Mouse (Mus musculus) v-Abl transformed pro-B cells (cell line): ENCODE results near the gene Slc35a2.

Source experiments
- in situ Hi-C, 2 experiments: fragments of 400-800 bp; cut with MboI; formaldehyde crosslinking; loops; one replicate each; pipeline ENCODE4 v1.15.1; 2025; ENCODE audit not compliant: unreplicated experiment in 2 of 2

Gene Slc35a2

GRCm38 (mm10) chrX:7883841-7884567, at the start of gene Slc35a2:
Slc35a2 (plus strand) TSS chrX:7884028.
- in situ Hi-C loops = no loop called here

DNA sequence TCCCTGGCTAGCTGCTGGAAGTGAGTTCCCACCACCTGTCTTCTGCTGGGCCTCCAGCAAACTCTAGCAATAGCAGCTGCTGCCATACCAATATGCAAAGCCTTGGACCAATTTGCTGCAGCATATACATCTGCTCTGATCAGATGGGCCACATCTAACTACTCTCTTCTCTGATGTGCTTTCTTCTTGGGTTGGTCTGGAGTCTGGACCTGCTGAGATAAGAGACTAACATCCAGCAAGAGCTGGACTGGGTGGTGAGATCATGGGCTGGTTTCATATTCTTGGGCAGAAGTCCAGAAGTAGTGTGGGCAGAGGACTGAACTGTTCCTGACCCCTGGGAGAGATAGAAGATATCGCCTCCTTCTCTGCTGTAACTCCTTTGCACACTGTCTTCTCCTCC, 46.7 kb upstream of the Slc35a2 start:
- in situ Hi-C loops = no loop called here

DNA sequence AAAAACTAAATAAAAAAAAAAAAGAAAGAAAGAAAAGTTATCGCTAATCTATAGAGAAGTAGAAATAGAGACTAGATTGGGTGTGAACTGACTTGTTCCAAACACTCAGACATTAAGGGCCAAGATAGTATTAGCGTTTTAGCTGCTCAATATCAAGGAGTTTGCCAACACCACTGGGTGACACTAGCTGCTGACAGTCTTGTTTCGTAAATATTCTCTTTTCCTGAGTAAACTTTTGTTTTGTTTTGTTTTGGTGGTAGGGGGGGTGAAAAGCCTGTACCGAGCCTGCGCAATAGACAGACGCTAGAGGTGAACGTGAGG, 43.0 kb upstream of the Slc35a2 start:
- in situ Hi-C loops = no loop called here

DNA sequence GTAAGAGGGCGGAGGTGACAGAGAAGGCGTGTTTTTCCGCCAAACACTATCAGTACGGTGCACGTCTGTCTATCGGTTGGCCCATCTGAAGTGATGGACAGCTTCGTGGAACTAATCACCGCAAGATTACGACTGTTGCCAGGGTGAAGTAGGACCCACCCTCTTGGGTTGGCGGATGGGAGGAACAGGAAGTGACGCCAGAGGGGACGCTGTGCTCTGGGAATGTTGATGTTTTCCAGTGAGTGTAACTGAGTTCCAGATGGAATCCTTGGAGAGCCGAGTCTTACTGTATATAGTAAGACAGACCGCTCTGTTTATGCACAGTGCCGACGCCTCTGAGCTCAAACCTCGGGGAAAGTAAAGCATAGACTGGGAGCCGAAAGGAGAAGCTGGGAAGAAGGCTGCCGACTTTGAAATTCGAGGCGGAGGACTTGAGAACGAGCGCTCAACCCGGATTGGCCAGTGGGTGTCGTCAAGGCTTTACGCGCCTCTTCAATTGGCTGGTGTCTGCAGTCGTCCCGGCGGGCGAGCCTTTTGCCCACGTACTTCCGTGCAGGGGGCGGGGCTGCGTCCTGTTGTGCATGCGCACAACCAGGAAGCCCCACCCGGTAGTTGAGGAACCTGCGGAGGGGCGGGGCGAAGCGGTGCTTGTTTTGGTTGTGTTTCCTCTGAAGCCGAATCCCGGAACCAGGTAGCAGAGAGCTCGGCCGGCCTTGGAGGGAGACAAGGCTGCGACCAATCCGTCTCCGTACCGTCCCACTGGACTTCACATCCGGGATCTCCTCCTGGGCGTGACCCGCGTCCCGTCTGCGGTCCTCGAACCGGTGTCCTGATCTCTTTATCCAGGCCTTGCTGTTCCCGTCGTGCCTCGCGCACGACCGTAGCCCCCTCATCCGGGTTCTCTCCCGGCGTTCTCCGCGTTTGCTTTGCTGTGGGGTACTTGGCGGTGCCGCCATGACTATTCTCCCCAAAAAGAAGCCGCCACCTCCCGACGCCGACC, 42.4 kb upstream of the Slc35a2 start, which contains the start of gene Otud5:
Gene Otud5 (plus strand): TSS at position 202 of the 1,000 bp plus-strand sequence.
- in situ Hi-C loops = no loop called here

- in situ Hi-C loops = no loop called here
Observed at GRCm38 (mm10) chrX:7842318-7842717, 41.5 kb upstream of the Slc35a2 start.

- in situ Hi-C loops = no loop called here
Observed at GRCm38 (mm10) chrX:7847845-7848244, 36.0 kb upstream of the Slc35a2 start.

DNA sequence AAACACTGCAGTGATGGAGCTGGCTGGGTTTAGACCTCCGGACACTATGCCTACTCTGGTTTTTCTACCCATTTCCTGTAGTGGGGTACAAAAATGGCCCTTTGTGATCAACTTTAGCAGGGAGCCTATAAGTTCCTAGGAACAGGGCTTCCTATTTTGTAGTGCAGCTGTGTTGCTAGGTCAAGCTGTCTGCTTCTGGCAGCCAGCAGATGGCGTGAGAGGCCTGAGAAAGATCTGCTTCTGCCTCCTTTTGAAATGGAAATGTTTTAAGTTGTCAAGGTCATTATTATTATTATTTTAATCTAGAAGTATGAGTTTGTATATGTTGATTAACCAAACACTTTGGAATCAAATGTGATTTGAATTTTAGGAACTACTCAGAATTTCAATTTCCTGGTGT, 29.2 kb upstream of the Slc35a2 start:
- in situ Hi-C loops = loop anchor here in 1 of 2 experiments (10.0 kb wide), 1 partner anchor 160 kb away; the partner anchor contains the start of gene Glod5

- in situ Hi-C loops = loop anchor here in 1 of 2 experiments (10.0 kb wide), 1 partner anchor 156 kb away; the partner anchor contains the start of gene Glod5
Observed at GRCm38 (mm10) chrX:7859191-7859753, 24.6 kb upstream of the Slc35a2 start.

GRCm38 (mm10) chrX:7863181-7863580, 20.6 kb upstream of the Slc35a2 start:
- in situ Hi-C loops = no loop called here

DNA sequence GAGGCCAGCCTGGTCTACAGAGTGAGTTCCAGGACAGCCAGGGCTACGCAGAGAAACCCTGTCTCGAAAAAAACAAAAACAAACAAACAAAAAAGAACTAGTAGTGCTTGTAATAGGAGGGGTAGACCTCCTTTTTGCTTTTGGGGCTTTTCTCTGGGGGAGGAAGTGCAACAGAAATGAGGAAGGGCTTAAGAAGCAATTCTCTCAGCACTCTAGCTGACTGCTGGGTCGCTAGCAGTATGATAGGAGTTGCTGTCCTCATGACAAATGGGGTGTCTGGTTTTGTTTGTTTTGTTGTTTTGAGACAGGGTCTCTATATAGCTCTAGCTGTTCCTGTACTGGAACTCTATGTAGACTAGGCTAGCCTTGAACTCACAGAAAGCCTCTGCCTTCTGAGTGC, 19.3 kb upstream of the Slc35a2 start:
- in situ Hi-C loops = no loop called here

DNA sequence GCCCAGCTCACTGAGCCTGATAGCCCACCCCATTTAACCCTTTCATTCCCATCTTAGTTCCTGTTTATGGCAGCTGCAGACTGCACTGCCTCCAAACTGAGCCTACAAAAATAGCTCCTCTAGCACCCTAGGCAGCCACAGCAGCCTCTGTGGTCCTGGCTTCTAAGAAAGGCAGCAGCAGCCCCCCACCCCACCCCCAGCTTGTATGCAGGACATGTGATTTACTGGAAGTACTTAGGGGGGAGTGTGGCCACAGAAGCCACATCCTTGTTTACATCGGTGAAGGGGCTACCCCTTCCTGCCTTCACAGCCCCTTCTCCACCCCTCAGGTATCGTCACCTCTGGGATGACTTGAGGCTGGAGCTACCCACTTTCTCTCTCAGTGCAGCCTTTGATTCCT, 18.5 kb upstream of the Slc35a2 start:
- in situ Hi-C loops = no loop called here

GRCm38 (mm10) chrX:7865786-7866185, 18.0 kb upstream of the Slc35a2 start:
- in situ Hi-C loops = no loop called here

GRCm38 (mm10) chrX:7867141-7867540, 16.7 kb upstream of the Slc35a2 start:
- in situ Hi-C loops = no loop called here

DNA sequence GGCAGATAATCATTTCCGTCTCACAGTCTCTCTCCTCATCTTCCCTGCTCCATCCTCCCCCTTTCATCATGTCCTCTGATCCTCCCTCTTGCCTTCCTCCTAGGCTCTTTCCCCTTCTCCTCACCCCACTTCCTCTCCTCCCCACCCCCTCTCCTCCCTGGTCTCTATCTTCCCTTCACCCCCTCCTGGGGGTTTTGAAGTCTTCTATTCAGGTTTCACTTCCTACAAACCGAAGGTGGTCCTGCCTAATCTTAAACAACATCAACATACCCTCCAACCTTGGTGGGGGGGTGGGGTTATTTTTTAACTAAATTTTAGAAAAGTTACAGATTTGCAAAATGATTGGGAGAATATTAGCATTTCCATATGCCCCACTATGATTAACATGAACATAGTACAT, 15.3 kb upstream of the Slc35a2 start:
- in situ Hi-C loops = no loop called here

DNA sequence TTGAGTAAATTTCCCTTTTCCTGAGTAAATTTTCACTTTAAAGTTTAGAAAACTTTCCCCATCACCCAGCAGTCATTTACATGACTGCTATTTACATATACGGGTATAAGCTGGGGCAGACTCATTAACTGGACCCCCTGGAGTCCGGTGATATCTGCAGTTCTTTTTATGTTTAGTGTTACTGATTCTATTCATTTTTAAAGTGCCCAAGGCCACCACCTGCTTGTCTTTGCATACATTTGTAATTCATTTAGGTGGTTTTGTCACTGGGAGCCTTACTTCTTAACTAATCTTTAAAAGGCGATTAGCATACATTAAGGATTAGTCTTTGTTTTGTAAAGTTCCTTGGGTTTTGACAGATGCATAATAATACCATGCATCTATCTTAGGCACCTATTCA, 14.0 kb upstream of the Slc35a2 start:
- in situ Hi-C loops = no loop called here

GRCm38 (mm10) chrX:7878007-7878419, 5.8 kb upstream of the Slc35a2 start, which contains the start of gene Pim2:
Pim2 (plus strand) TSS chrX:7878262.
- in situ Hi-C loops = no loop called here

GRCm38 (mm10) chrX:7878495-7878894, 5.3 kb upstream of the Slc35a2 start:
- in situ Hi-C loops = no loop called here

- in situ Hi-C loops = no loop called here
Observed at GRCm38 (mm10) chrX:7879819-7880218, 4.0 kb upstream of the Slc35a2 start.

GRCm38 (mm10) chrX:7898211-7898610, 14.4 kb downstream of the Slc35a2 start:
- in situ Hi-C loops = no loop called here

DNA sequence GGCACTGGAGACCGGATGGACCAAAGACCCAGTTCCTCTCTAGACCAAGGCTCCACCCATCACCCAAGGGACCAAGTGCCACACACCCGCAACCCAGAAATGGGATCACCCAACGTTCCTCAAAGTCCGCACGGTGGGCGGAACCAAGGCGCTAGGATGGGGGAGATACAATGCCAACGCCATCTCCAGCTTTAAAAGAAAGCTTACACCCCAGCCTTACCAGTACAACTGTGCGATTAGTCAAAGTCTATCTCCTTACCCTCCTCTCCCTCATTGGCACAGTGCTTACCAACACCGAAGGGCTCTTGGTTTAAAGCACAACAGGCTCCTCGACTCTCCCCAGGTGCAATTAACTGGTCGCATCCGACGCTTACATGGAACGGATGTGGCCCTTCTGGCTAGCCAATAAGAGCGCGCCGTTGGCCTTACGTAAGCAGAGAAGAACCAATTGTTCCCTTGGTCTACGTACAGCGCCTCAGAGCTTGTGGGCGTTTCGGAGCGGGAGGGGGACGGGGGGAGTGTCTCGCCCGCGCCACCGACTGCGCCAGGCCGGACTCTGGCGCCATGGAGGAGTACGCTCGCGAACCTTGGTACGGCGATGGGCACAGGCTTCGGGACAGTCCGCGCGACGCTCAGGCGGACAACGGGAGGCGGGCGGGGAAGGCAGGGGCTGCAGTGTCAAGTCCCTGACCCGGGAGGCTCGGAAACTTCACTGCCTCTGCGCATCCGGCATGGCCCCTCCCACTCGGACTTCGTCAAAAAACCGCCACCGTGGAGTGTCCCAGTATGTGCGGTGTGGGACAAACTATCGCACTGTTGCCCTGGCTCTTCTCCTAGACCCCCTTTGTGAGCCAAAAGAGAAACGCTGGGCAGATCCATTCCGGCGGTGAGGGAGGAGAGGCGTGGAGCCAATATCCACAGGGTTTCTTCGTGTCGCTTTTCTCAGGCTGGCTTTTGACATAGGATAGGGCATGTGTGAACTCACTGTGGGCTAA, 15.3 kb downstream of the Slc35a2 start, which contains the start of the genes Pqbp1 and Timm17b:
Gene Pqbp1 (minus strand): TSS at position 390 of the 995 bp plus-strand sequence.
Gene Timm17b (plus strand): TSS at position 478 of the 995 bp plus-strand sequence.
- in situ Hi-C loops = no loop called here
